Comparison of ENCODE assay signal across 19 mouse cellular contexts in the genomic region with DNA sequence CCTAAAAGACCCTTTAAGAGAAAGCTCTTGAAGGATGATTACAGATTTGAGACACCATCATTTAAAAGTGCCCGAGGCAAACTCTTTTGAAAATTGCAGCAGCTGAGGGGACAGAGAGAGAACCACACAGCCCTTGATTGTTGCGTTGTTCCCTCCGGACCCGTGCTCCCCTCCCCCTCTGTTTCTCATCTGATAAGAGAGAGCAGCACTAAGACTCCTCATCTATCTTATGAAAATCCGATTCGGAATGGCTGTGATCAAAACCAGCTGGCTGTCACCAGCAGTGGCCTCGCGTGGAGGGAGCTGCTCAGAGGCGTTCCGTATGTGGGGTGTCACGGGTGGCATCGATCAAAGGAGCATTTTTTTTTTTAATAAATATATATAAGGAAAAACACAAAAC.
DNase-seq lines count a peak whose midpoint lies in the region; ATAC-seq and TF ChIP-seq lines count a peak whose summit lies in the region.
"Had no signal": no experiment of that assay in that cellular context is flagged by ENCODE, and none has a peak within 500 bp of the region (broad histone marks: within the 10 kb centered on the region; RNA-seq: fewer than 3 reads in every experiment).

No protein-coding gene starts in this region.

- peak; percentile 42 for DNase-seq in embryo, embryonic 11 days
- no peak for DNase-seq in embryo, embryonic 9.5 days (ENCODE audit: extremely low spot score)
- no peak for DNase-seq in liver, embryonic 11.5 days (ENCODE audit: low spot score)
- DNase-seq in liver, postnatal 0 days = no peak
- DNase-seq in lung, postnatal 0 days (ENCODE audit: low spot score) = no peak
- DNase-seq in lung, adult 18-20 months = no peak
- DNase-seq in midbrain, postnatal 0 days (ENCODE audit: low spot score) = no peak
- DNase-seq: adrenal gland, postnatal 10 days; cerebellum, adult 11-12 months; cerebellum, adult 9-10 months; cerebellum, postnatal 25 days; gastrocnemius, postnatal 36 days; heart, adult 11 months; heart, postnatal 10 days had no signal

- no peak for ATAC-seq in liver, embryonic 11.5 days (replicated peaks; ENCODE audit: low FRiP score)
- no peak for ATAC-seq in liver, postnatal 0 days
- ATAC-seq in lung, postnatal 0 days = 0 out of 2 replicates have a peak, but pooled peaks have one; percentile 19
- ATAC-seq in midbrain, embryonic 16.5 days = 0 out of 2 replicates have a peak, but pooled peaks have one; percentile 12
- no peak for ATAC-seq in midbrain, postnatal 0 days (ENCODE audit: low FRiP score)
- ATAC-seq: forebrain, embryonic 15.5 days; hindbrain, postnatal 0 days had no signal

- TF ChIP-seq CTCF in liver, postnatal 0 days (IDR thresholded peaks at IDR 0.05; ENCODE audit: low read depth) = no peak
- no peak for TF ChIP-seq CTCF in lung, postnatal 0 days (IDR thresholded peaks at IDR 0.05)
- no peak for TF ChIP-seq CTCF in midbrain, postnatal 0 days (IDR thresholded peaks at IDR 0.05)

- WGBS in liver, embryonic 11.5 days = 28% methylated on average over 12 of the region's 12 CpGs
- 69% methylated on average over 12 of the region's 12 CpGs for WGBS in liver, postnatal 0 days (ENCODE audit: insufficient replicate concordance)
- 34% methylated on average over 12 of the region's 12 CpGs for WGBS in lung, postnatal 0 days
- WGBS in midbrain, embryonic 16.5 days = 46% methylated on average over 12 of the region's 12 CpGs
- 47% methylated on average over 12 of the region's 12 CpGs for WGBS in midbrain, postnatal 0 days

- H3K9ac ChIP-seq in liver, embryonic 11.5 days (ENCODE audit: low read depth, low read length) = no peak overlapping the region
- H3K9ac ChIP-seq in liver, postnatal 0 days (replicated peaks) = no peak overlapping the region
- no peak overlapping the region for H3K9ac ChIP-seq in lung, postnatal 0 days (replicated peaks; ENCODE audit: low read depth)
- H3K9ac ChIP-seq in midbrain, embryonic 16.5 days (ENCODE audit: low read depth, low read length) = no peak overlapping the region
- H3K9ac ChIP-seq in midbrain, postnatal 0 days (replicated peaks; ENCODE audit: low read length, poor library complexity, severe bottlenecking) = no peak overlapping the region
- H3K9ac ChIP-seq: embryonic facial prominence, embryonic 12.5 days; forebrain, embryonic 15.5 days; hindbrain, embryonic 13.5 days had no signal

- TF ChIP-seq EP300 in liver, postnatal 0 days (IDR thresholded peaks at IDR 0.05; ENCODE audit: low read depth) = no peak
- TF ChIP-seq EP300 in lung, postnatal 0 days (IDR thresholded peaks at IDR 0.05) = no peak

- H3K9me3 ChIP-seq in liver, embryonic 11.5 days (ENCODE audit: control insufficient read depth, low read length) = no peaks in the 10 kb centered on the region
- H3K9me3 ChIP-seq in liver, postnatal 0 days (ENCODE audit: low read length) = no peaks in the 10 kb centered on the region
- H3K9me3 ChIP-seq in lung, postnatal 0 days (ENCODE audit: low read length) = no peaks in the 10 kb centered on the region
- H3K9me3 ChIP-seq in midbrain, embryonic 16.5 days (replicated peaks; ENCODE audit: control insufficient read depth, low read length, poor library complexity, severe bottlenecking) = no peaks in the 10 kb centered on the region
- no peaks in the 10 kb centered on the region for H3K9me3 ChIP-seq in midbrain, postnatal 0 days (ENCODE audit: low read length)
- H3K9me3 ChIP-seq: embryonic facial prominence, embryonic 12.5 days; forebrain, embryonic 15.5 days; hindbrain, embryonic 13.5 days had no signal

- no peaks in the 10 kb centered on the region for H3K27me3 ChIP-seq in liver, embryonic 11.5 days (replicated peaks; ENCODE audit: control insufficient read depth, insufficient read depth, low read length)
- H3K27me3 ChIP-seq in liver, postnatal 0 days (ENCODE audit: insufficient read depth, low read length) = no peaks in the 10 kb centered on the region
- no peaks in the 10 kb centered on the region for H3K27me3 ChIP-seq in lung, postnatal 0 days (replicated peaks; ENCODE audit: insufficient read depth, low read length)
- H3K27me3 ChIP-seq in midbrain, embryonic 16.5 days (ENCODE audit: control insufficient read depth, insufficient read depth, low read depth, low read length) = no peaks in the 10 kb centered on the region
- no peaks in the 10 kb centered on the region for H3K27me3 ChIP-seq in midbrain, postnatal 0 days (ENCODE audit: insufficient read depth, low read length)
- H3K27me3 ChIP-seq: embryonic facial prominence, embryonic 12.5 days; forebrain, embryonic 15.5 days had no signal

- no peaks in the 10 kb centered on the region; the same call in 1 of the 2 replicates for H3K36me3 ChIP-seq in liver, embryonic 11.5 days (ENCODE audit: control insufficient read depth, insufficient read depth, low read length)
- H3K36me3 ChIP-seq in liver, postnatal 0 days (replicated peaks; ENCODE audit: insufficient read depth, low read length) = no peaks in the 10 kb centered on the region
- no peaks in the 10 kb centered on the region for H3K36me3 ChIP-seq in lung, postnatal 0 days (ENCODE audit: insufficient read depth, low read length)
- no peaks in the 10 kb centered on the region for H3K36me3 ChIP-seq in midbrain, embryonic 16.5 days (ENCODE audit: control insufficient read depth, insufficient read depth, low read length)
- H3K36me3 ChIP-seq in midbrain, postnatal 0 days (ENCODE audit: insufficient read depth, low read length) = no peaks in the 10 kb centered on the region
- H3K36me3 ChIP-seq: forebrain, embryonic 15.5 days had no signal

- H3K4me2 ChIP-seq in liver, embryonic 11.5 days = peak overlapping the region; percentile 14; the same call in 1 of the 2 replicates
- H3K4me2 ChIP-seq in liver, postnatal 0 days (ENCODE audit: low read depth, low read length) = no peak overlapping the region
- H3K4me2 ChIP-seq in lung, postnatal 0 days (replicated peaks; ENCODE audit: low read depth, low read length) = no peak overlapping the region
- no peak overlapping the region for H3K4me2 ChIP-seq in midbrain, embryonic 16.5 days (ENCODE audit: low read length)
- no peak overlapping the region for H3K4me2 ChIP-seq in midbrain, postnatal 0 days (ENCODE audit: low read depth, low read length, poor library complexity, severe bottlenecking)
- H3K4me2 ChIP-seq: embryonic facial prominence, embryonic 12.5 days; forebrain, embryonic 15.5 days; hindbrain, embryonic 13.5 days had no signal

- H3K4me1 ChIP-seq in liver, embryonic 11.5 days (replicated peaks; ENCODE audit: control insufficient read depth, insufficient read depth, low read length) = peaks cover 8% of the 10 kb centered on the region; the same call in 1 of the 2 replicates
- H3K4me1 ChIP-seq in liver, postnatal 0 days (ENCODE audit: insufficient read depth) = no peaks in the 10 kb centered on the region
- H3K4me1 ChIP-seq in lung, postnatal 0 days (ENCODE audit: insufficient read depth, low read depth, low read length) = no peaks in the 10 kb centered on the region
- H3K4me1 ChIP-seq in midbrain, embryonic 16.5 days (ENCODE audit: control insufficient read depth, insufficient read depth, low read length) = peaks cover 10% of the 10 kb centered on the region; the same call in 1 of the 2 replicates
- H3K4me1 ChIP-seq in midbrain, postnatal 0 days (ENCODE audit: insufficient read depth, low read length) = peaks cover 2% of the 10 kb centered on the region; the same call in 1 of the 2 replicates

- H3K4me3 ChIP-seq in liver, embryonic 11.5 days (ENCODE audit: low read depth, low read length) = no peak overlapping the region
- no peak overlapping the region for H3K4me3 ChIP-seq in liver, postnatal 0 days (ENCODE audit: low read depth, low read length)
- H3K4me3 ChIP-seq in lung, postnatal 0 days (ENCODE audit: low read depth, low read length) = no peak overlapping the region
- H3K4me3 ChIP-seq in midbrain, embryonic 16.5 days (ENCODE audit: low read depth, low read length) = no peak overlapping the region
- no peak overlapping the region for H3K4me3 ChIP-seq in midbrain, postnatal 0 days (ENCODE audit: low read depth, low read length)
- H3K4me3 ChIP-seq: embryonic facial prominence, embryonic 12.5 days; forebrain, embryonic 15.5 days; hindbrain, embryonic 13.5 days had no signal

- H3K27ac ChIP-seq in liver, embryonic 11.5 days (ENCODE audit: low read depth, low read length) = no peak overlapping the region
- H3K27ac ChIP-seq in liver, postnatal 0 days (ENCODE audit: low read depth) = no peak overlapping the region
- no peak overlapping the region for H3K27ac ChIP-seq in lung, postnatal 0 days (ENCODE audit: low read length)
- H3K27ac ChIP-seq in midbrain, embryonic 16.5 days (ENCODE audit: low read length) = no peak overlapping the region
- H3K27ac ChIP-seq in midbrain, postnatal 0 days (ENCODE audit: low read depth, low read length) = no peak overlapping the region
- H3K27ac ChIP-seq: embryonic facial prominence, embryonic 12.5 days; forebrain, embryonic 15.5 days; hindbrain, postnatal 0 days had no signal

Comparison
In these comparisons a context has a peak if more than half of its experiments do, and no peak if none do; other contexts are left out.
1. ATAC-seq: peak in lung, postnatal 0 days (single experiment) and midbrain, embryonic 16.5 days (single experiment); none in liver, embryonic 11.5 days (single experiment), liver, postnatal 0 days (single experiment) and midbrain, postnatal 0 days (single experiment).